Mouse (Mus musculus) c-Kit-positive CD71-positive TER-119-negative erythroid progenitor cells, embryonic 14.5 days (primary cell): ENCODE measurements at regions not wholly inside any gene's neighbourhood (a gene's known extent, or its start where the extent isn't known, plus 50 kb on each side); places are given as distances from the start of the nearest gene placed in this dataset.

Source experiments
- DNase-seq: peaks from one replicate; pipeline ENCODE4 v3.0.0-alpha.2; 2013; ENCODE audit warnings: low read depth

DNA sequence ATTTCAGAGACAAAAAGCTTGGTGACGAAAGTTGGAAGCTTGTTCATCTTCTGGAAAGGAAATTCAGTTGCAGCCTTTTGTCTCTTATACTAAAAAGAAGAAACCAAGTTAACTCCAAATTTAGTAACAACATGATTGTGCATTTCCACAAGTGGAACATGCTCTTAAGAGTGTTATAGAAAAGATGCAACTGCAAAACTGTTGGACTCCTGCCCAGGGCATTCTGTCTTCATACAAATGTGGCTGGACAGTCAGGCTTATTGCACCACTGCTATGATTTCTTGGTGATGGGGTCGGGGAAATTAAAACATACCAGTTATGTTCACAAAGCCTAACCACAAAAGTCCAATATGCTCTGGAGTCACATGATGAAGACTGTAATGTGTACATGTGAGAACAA lies 194.8 kb downstream of the Gm5447 start:
- DNase-seq = no peak

DNA sequence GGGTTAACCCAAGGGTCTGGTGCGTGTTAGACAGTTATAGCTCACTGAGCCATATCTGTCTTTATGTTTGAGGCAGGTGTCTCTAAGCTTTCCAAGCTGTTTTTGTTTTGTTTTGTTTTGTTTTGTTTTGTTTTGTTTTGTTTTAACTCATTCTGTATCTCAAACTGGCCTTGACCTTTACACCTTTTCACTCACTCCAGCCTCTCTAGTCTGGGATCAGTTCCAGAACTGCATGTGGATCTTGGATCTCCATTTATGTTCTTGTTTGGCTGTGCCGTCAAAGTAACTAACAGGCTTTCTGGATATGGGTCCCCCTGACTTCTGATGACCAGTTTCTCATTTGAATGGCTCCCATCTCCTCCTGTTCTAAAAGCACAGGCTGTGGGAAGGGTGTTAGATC lies 197.7 kb downstream of the Gm5447 start:
- no peak for DNase-seq

DNA sequence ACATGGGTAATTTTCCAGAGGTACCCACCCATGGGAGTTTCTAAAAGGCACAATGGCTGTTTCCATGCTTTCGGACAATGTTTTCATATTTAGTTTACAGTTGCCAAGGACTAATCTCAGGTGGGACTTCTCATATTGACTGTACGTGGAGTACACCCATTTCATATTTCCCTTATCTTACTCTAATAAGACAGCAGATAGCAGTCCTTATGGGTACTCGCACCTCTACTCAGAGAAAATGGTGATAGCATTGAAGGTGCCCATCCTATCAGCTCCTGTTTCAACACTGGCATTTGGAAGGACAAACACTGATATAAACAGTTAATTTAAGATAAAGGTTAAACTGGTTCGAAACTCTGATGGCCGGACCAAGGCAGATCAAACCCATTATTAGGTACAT lies 198.6 kb downstream of the Gm5447 start:
- DNase-seq = no peak

DNA sequence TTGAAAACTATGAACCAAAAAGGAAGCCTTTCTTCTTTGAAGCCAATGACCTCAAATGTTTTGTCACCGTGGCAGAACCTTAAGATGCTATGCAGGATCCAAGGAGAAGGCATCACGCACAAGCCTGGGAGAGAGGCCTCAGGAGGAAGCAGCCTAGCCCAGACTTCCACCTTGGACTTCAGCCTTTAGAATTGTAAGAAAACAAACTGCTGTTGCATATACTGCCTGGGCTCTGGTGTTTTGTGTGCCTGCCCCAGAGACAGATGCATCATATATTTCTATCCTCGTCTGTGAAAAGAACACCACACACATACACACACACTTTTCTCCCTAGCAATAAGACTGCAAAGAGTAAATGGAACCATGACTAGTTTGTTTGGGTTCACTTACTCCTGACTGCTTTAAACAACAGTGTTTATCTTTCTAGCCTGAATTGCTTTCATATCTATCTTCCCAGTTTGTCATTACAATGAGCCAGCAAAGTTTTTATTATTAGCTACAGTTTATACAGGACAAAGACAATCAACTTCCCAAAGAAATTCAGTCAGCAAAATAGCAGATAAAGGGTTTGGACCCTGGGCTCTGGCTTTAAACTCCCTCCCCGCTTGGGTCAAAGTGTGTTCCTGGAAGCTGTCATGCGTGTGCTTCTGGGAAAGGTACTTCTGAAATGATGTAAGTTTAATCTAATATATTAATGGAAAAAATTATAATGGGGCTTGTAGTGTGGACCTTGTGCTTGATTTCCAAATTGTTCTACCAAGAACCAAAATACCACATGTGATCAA lies 204.2 kb downstream of the Gm5447 start:
- no peak for DNase-seq

DNA sequence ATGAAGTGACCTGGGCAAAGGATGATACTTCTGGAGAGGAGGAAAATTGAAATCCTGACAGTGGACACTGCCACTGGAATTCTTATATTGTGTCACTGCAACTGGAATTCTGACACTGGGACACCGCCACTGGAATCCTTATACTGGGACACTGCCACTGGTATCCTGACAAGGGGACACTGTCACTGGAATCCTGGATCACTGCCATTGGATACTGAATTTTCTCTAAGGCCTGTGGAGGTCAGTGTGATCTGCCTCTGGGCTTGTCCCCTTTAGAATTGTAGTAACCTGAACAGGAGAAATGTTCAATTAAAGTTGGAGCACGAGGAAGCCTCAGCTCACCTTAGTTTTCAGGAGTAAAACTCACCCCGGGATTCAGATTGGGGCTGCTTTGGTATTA lies 205.0 kb downstream of the Gm5447 start:
- DNase-seq = no peak

DNA sequence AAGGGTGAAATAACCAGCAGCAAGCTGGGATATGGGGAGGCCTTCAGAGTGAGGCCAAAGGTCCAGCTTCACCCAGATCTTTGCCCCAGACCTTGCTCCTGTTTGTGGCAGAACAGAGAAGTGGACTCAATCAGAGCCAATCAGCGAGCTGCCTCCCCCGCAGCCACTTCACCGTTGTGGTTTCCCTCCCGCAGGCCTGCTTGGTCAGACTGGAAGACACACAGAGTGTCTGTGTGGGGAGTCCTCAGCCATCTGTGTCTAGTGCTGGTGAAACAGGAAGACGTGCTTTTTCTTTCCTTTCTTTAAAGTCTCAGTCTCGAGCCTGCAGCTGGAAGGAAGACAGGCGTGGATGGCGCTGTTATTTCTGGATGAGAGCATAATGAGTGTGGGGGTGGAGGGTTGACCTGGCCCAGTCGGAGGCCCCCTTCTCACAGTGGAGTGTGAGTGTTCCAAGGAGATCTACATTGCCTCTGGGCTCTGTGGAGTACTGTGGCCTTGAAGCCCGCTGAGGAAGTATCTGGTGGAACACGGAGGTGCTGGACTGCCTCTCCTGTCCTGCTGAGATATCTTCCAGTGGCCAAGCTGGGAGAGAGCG lies 205.5 kb downstream of the Gm5447 start:
- DNase-seq = no peak

DNA sequence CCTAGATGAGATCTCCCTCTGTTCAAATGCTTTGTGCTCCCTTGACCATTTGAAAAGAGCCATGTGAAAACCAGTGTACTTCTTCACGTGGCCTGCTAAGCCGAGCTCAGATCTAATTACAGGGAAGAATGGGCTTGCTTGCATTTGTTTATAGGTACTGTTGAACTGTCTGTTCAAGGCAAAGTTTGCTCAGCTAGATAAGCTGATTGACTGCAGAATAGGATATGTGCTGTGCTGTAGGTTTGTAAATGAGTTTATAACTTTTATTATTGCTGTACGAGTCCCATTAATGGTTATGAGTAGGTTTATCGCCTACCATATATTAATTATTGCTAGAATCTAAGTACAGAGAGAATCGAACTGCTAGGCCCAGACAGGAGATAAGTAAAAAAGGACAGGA lies 207.5 kb downstream of the Gm5447 start:
- no peak for DNase-seq

DNA sequence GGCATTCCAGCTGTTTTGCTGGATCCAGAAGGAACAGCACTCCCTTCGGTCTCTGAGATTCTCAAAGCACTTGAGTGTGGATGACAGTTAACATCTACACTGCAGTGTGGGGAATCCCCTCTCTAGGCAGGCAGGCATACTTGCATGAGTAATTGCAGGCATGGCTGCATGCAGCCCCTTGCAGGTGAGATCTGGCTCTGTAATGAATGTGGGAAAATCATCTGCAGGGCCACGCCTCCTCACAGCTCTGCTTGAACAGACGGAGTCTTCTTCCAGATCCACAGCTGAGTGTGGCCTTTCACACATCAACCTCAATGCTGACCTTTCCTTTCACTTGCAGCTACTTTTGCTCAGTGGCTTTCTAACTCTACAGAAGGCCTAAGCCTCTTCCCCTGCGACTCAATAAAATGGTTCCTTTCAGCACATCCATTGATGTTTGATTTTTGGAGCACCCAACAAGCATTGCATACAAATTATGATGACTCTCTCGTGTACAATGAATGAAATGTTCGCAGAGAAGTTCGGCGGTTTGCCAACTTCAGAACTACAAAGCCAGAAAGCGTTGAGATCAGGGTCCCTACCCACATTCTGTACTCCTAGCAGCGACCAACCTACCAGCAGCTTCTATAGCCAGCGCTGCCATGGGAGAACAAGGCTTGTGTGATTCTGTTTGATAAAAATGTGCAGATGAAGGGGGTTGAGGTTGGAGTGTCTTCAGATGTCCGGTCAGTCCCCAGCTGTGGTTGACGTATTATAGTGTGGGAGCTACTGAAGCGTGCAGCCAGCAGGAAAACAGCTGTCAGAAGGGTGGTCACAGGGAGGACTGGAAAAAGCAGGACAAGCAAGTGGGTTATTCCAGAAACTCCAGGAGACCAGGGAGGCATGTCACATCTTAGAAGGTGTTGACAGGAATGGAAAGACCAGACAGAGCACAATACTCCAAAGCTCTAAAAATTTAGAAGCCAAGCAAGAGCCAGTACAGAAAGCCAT lies 211.1 kb downstream of the Gm5447 start:
- DNase-seq = no peak

DNA sequence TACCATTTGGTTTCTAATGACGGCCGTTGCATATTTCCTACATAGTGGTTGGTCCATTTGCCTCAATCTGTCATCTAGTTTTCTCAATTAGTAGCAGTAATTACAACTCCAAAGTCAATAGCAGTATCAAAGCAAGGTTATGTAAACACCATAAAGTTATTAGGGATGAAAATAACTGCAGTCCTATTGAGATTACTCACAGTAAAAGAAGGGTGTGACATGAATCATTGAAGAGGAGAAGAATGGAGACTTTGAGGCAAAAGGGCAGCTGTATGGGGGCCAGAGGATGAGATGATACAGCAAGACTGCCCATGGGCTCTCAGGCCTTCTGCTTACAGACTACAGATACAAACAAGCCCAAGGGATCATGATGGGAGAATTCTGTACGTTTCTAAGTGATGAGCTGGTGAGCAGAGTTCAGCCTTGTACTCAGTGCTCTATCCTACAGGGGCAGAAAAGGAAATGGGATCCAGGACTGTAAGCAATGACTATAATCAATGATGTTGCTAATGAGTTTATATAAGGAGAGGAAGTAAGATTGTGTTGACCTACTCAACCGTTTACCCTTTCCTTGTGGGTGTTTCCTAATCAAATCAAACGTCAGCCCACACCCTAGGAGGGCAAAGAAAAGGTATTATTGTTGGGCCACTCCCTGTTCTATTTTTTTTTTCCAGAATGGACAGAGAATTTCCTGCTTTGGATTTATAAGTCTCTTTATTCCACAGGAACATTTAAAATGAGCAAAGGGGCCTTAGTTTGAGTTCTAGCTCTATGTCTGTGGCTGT lies 213.0 kb downstream of the Gm5447 start:
- DNase-seq = no peak

DNA sequence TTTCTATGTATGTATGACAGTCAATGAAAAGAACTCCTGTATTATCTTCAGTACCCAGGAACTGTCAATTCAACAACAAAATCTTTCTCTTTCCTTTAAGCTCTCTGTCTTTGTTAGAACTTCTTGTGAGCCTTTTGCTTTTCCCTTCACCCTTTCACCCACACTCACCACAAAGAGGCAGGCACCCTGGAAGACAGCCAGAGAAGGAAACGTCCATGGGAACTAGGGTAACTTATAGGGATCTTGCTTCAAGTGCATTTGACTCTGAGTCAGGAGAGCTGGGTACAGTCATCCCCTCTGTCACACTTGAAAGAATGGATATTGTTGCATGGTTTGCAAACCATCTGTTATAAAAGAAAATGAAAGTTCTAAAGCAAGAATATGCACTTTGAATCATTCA lies 215.1 kb downstream of the Gm5447 start:
- DNase-seq = no peak

DNA sequence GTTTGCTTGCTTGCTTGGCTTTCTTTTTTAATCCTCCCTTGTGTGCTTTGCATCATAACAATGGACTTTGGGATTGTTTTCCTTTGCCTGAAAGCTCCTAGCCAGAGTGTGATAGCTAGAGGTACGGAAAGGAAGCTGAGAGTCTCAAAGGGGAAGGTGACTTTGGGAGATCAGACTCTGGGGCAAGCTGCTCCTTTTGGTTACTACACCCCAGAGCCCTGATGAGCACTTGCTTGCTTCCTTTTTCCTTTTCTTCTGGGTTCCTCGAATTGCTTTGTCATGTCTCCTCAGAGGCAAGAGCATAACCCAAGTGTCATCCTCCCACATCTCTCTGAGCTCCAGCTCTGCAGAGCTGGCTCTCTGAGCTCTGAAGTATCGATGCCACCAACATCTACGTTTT lies 216.0 kb downstream of the Gm5447 start:
- DNase-seq = no peak

DNA sequence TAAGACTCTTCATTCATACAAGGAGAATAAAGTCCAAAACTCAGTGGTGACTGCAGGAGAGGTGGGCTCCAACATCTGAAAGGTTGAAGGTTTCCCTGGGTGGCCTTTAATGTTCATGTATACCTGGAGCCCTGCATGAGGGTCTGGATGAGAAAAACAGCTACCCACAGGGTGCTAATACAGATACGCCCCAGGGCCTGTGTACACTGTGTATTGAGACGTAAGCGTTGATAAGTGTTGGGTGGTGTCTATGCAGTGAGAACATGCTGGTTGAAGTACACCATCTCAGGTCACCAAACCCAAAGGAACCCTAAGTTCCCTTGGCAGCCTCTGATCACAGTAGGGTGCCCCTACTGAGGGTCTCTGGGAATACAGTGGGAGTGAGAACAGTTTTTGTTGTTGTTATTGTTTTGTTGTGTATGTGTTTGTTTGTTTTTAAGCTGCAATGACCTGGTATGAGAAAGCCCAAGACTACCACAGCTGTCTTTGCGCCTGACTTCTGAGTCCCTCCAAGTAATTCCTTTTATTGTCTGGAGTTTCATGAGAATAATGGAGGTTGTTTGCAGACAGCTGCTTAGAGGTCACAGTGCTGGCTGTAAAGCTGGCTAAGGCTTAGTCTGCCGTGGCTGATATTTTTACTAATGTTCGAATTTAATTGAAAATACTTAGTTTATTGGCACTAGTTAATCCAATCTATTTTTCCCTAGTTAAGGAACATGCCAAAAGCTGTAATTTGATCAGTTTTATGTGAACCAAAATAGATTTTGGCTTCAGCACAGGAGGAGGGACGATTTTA lies 217.5 kb downstream of the Gm5447 start:
- no peak for DNase-seq

DNA sequence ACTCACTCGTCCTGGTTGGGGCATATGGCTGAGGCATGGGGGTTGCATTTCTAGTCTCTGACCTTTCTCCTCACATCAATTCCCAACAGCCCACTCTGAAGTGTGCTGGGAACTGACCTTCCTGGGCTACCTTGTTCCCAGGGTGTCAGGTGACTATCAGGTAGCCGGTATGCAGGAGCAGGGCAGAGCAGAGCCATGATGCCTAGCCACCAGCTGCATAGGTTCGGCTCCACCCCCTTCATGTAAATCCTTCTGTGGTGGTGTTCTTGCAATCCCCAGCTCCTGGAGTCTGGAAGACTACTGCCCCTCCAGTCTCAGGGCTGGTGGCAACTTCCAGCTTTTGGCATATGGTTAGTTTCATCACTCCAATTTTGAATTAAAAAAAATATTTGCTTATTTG lies 221.0 kb downstream of the Gm5447 start:
- DNase-seq = no peak

DNA sequence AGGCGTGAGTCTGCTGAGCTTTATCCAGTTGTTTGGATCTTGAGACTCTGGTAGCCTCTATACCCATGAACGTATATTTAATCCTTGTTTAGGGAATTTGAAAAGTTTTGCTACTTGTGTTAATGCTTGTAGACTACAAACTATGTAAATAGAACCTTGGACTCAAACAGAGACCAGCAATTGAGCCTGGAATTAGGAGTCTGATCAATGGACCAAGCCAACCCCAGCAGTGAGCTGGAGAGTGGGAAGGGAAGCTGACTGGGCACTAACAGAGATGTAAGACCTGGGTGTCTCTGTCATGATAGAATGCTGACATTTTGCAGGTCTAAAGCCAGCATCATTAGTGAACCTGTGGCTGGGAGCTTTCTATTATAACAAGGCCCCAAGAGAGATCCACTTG lies 222.5 kb downstream of the Gm5447 start:
- DNase-seq = no peak

DNA sequence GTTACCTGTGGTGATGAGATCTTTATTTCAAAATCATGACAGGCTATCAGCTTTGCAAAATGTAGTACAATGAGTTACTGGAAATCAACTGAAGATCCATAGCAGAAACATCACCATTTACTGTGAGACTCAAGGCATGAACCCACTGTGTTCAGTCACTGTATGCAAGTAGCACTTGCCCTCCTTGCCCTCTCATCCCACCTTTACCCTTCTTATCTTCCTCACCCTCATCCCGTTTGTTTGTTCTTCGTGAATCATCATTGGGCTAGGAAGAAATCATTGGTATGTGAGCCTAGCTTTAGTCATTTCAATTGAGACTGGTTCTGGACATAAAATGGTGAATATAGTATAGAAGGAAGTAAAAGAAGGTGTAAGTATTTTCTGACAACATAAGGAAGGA lies 223.6 kb downstream of the Gm5447 start:
- DNase-seq = no peak

DNA sequence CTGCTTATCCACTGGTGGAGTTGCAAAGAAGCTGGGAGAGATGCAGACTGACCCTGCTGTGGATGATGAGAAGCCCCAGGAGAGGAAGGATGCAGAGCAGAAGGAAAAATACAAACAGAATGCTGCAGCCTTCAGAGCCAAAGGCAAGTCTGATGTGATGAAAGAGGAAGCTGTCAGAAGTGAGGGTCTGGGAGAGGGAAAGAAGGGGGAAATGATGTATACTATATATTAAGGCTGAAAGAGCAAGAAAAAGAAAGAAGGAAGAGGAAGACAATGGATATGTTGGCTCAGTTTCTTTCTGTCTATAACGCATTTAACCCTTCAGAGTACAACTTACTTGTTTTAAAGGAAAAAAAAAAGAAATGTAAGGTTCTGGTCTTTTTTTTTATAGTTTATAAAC lies 225.4 kb downstream of the Gm5447 start:
- DNase-seq = no peak

DNA sequence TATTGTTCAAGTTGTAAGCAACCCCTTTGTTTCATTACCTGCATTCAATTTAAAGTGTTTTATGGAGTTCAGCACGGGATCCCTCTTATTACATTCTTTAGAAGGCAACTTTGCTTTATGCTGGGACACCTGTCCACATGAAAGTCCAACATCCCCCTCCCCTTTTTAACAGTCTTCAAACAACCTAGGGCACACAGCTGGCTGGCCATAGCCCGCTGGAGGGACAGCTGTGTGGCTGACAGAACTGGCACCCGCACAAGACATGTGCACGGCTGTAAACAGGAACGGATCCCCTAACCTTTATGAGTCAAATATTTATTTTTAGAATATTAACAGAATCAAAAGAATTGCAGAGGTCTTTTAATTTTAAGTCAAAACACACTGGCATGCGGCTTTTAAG lies 230.1 kb downstream of the Gm5447 start:
- no peak for DNase-seq

DNA sequence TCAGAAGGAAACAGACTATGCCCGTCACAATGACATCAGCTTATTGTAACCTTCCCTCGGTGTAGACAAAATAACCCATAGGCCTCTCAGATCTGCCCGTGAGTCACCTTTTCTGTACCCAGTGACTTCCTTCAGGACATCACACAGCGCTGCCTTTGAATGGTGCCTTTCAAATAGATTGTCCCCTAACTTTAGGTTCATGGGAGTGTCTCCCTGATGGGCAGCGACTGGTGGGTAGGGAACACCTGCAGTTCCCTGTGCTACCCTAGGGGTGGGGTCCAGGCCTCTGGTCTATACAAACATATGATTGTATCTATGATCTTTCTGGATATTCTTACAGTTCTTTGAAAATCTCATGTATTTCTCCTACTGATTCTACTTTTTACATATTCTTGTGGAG lies 232.4 kb downstream of the Gm5447 start:
- DNase-seq = no peak

DNA sequence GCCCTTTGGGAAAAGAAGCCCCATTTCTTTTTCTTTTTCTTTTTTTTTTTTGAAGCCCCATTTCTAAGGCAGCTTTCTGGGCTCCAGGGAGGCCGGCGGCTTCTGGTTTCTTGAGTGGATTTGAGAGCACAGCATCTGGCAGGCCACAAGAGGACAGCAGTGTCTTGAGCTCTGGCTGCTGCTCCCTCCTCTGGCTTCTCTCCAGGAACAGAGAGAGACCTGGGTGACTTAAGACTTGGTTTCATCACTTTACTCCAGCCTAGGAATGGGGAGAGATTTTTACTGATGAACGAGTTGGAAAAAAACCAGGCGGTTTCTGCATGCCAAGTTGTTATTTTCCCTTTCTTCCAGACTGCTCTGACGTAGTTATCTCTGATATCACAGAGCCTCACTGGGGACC lies 233.7 kb downstream of the Gm5447 start:
- no peak for DNase-seq

DNA sequence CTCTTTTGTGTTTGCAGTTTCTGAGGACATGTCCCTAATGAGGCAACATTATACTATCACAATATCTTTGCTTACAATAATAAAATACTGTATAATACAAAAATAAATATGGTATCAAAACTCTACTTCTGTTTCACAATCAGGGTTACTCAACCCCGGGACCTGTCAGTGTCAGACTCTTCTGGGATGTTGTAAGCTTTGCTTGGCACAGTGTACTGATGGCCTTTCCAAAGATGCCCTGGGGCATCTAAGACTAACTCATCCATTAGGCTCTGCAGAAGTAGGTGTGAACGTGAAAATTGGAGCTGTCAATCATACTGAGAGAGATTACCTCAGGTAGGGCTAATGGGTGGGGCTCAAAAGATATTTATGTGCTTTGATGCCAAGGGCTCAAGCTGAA lies 249.0 kb downstream of the Gm5447 start:
- no peak for DNase-seq

DNA sequence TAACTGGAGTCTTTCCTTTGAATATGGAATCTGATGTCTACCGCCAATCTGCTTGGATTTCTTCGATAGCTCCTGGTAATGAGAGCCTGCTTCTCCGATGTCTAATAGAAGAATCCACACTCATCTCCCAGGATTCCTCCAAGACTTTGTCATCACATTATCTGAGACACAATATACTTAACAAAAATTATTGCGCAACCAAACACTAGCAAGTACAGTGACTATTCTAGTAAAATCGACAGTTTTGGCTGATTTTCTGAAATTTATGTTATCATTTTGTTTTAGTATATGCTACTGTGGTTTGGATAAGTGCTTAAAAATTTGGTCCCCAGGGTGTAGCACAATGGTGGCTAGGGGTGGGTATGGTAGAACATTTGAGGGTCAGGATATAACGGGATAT lies 266.5 kb downstream of the Gm5447 start:
- no peak for DNase-seq
